Mouse (Mus musculus): ENCODE measurements at regions not wholly inside any gene's neighbourhood (a gene's known extent, or its start where the extent isn't known, plus 50 kb on each side); places are given as distances from the start of the nearest gene placed in this dataset.
A peak's percentile ranks its signal among the peaks of the same experiment; 100 is the strongest.
"Not testable (repeated sequence)": the region's sequence is repeated elsewhere in the genome, so short reads cannot be mapped to it uniquely, and the experiment has no call there.

- no peak for DNase-seq (ENCODE audit: low spot score)
These were observed 52.2 kb downstream of the Gm9817 start for GRCm38 (mm10) chr13:45130516-45131249.

- DNase-seq (ENCODE audit: low spot score): no peak
These were observed 62.1 kb downstream of the Gm9817 start for GRCm38 (mm10) chr13:45140616-45141015.

- DNase-seq (ENCODE audit: low spot score): no peak
These were observed 66.6 kb downstream of the Gm9817 start for GRCm38 (mm10) chr13:45145129-45145528.

- peak; percentile 6 for DNase-seq (ENCODE audit: low spot score)
These were observed 77.7 kb downstream of the Gm9817 start for GRCm38 (mm10) chr13:45156223-45156622.

GRCm38 (mm10) chr13:45156982-45157381, 78.5 kb downstream of the Gm9817 start:
- no peak for DNase-seq (ENCODE audit: low spot score)

GRCm38 (mm10) chr13:45160281-45160680, 81.8 kb downstream of the Gm9817 start:
- no peak for DNase-seq (ENCODE audit: low spot score)

GRCm38 (mm10) chr13:45164001-45164778, 85.7 kb downstream of the Gm9817 start:
- no peak for DNase-seq (ENCODE audit: low spot score)

- no peak for DNase-seq (ENCODE audit: low spot score)
These were observed 86.7 kb downstream of the Gm9817 start for GRCm38 (mm10) chr13:45165159-45165558.

- peak; percentile 21 for DNase-seq (ENCODE audit: low spot score)
These were observed 91.2 kb downstream of the Gm9817 start for GRCm38 (mm10) chr13:45169716-45170115.

GRCm38 (mm10) chr13:45173139-45173538, 94.6 kb downstream of the Gm9817 start:
- no peak for DNase-seq (ENCODE audit: low spot score)

GRCm38 (mm10) chr13:45175711-45176205, 97.3 kb downstream of the Gm9817 start:
- not testable (repeated sequence) for DNase-seq (ENCODE audit: low spot score)

- DNase-seq (ENCODE audit: low spot score): no peak
These were observed 103.2 kb downstream of the Gm9817 start for GRCm38 (mm10) chr13:45181529-45182230.

GRCm38 (mm10) chr13:45189389-45189788, 110.9 kb downstream of the Gm9817 start:
- DNase-seq (ENCODE audit: low spot score): no peak

GRCm38 (mm10) chr13:45190151-45190550, 111.7 kb downstream of the Gm9817 start:
- DNase-seq (ENCODE audit: low spot score): no peak

GRCm38 (mm10) chr13:45192079-45192478, 113.6 kb downstream of the Gm9817 start:
- DNase-seq (ENCODE audit: low spot score): no peak

GRCm38 (mm10) chr13:45195562-45195961, 117.1 kb downstream of the Gm9817 start:
- no peak for DNase-seq (ENCODE audit: low spot score)

- DNase-seq (ENCODE audit: low spot score): no peak
These were observed 117.9 kb downstream of the Gm9817 start for GRCm38 (mm10) chr13:45196363-45196762.

- DNase-seq (ENCODE audit: low spot score): peak; percentile 24
These were observed 122.1 kb downstream of the Gm9817 start for GRCm38 (mm10) chr13:45200511-45201120.

GRCm38 (mm10) chr13:45204856-45205255, 126.4 kb downstream of the Gm9817 start:
- DNase-seq (ENCODE audit: low spot score): no peak

GRCm38 (mm10) chr13:45208540-45209197, 130.2 kb downstream of the Gm9817 start:
- no peak for DNase-seq (ENCODE audit: low spot score)

GRCm38 (mm10) chr13:45211241-45211640, 132.7 kb downstream of the Gm9817 start:
- no peak for DNase-seq (ENCODE audit: low spot score)
